ENCODE assay signal across 26 mouse cellular contexts in the genomic region with DNA sequence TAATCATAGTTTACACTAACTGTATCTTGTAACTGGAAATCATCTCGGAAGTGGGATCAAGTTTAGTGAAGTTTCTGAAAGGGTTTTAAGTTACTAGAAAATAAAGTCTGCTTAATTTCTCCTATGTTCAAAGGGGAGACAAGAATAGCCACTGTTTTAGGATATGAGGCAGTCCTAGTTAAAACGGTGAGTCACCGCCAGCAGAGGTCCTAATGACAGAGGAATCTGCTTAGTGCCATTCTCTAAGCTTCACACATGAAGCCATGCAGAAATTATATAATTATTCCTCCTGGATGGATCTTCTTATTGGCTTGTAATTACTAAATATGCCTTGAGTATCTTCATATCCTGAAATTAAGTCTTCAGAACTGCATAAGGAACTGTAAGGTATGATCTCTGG.
DNase-seq lines count a peak whose midpoint lies in the region; ATAC-seq and TF ChIP-seq lines count a peak whose summit lies in the region.
"Had no signal": no experiment of that assay in that cellular context is flagged by ENCODE, and none has a peak within 500 bp of the region (broad histone marks: within the 10 kb centered on the region; RNA-seq: fewer than 3 reads in every experiment).

No protein-coding gene starts in this region.

- peak; percentile 24; the same call in 1 of the 2 replicates for ATAC-seq in forebrain, embryonic 13.5 days
- no peak for ATAC-seq in forebrain, embryonic 16.5 days
- ATAC-seq: activated CD4-positive, CD25-positive, alpha-beta regulatory T cell, adult 4 months; intestine, postnatal 0 days; liver, embryonic 12.5 days; midbrain, embryonic 13.5 days had no signal

- H3K9me3 ChIP-seq in forebrain, embryonic 13.5 days (replicated peaks) = no peaks in the 10 kb centered on the region
- H3K9me3 ChIP-seq in forebrain, embryonic 16.5 days (ENCODE audit: control insufficient read depth, low read length) = no peaks in the 10 kb centered on the region
- H3K9me3 ChIP-seq: embryonic facial prominence, embryonic 15.5 days; limb, embryonic 13.5 days; liver, embryonic 12.5 days; midbrain, embryonic 13.5 days; neural tube, embryonic 12.5 days had no signal

- TF ChIP-seq POLR2A in myocyte (IDR thresholded peaks at IDR 0.05; ENCODE audit: insufficient read length, low read depth) = no peak

- H3K4me3 ChIP-seq in forebrain, embryonic 13.5 days = no peak overlapping the region
- no peak overlapping the region for H3K4me3 ChIP-seq in forebrain, embryonic 16.5 days (replicated peaks; ENCODE audit: low read length)
- no peak overlapping the region for H3K4me3 ChIP-seq in myocyte
- H3K4me3 ChIP-seq: embryonic facial prominence, embryonic 15.5 days; limb, embryonic 13.5 days; liver, embryonic 12.5 days; midbrain, embryonic 13.5 days; neural tube, embryonic 12.5 days had no signal

- peak; percentile 19 to 35 for DNase-seq in heart, postnatal 10 days
- DNase-seq in heart, adult 8-10 months (ENCODE audit: low spot score) = no peak
- DNase-seq in MN1 (ENCODE audit: low spot score) = peak; percentile 40
- DNase-seq in thymus, postnatal 0 days (ENCODE audit: low spot score) = no peak
- DNase-seq: adrenal gland, postnatal 10 days; B cell, adult 2 months; cerebellum, adult 8-10 months; gastrocnemius, postnatal 14 days; kidney, postnatal 25 days; lung, adult 18-20 months; lung, postnatal 10 days; right cerebral cortex, adult 18-20 months; right cerebral cortex, postnatal 4 days; thymus, postnatal 25 days had no signal

- no peak overlapping the region for H3K4me2 ChIP-seq in forebrain, embryonic 13.5 days
- no peak overlapping the region for H3K4me2 ChIP-seq in forebrain, embryonic 16.5 days (ENCODE audit: low read length)
- peak overlapping the region; percentile 58 for H3K4me2 ChIP-seq in myocyte (ENCODE audit: low read depth)
- H3K4me2 ChIP-seq: embryonic facial prominence, embryonic 15.5 days; limb, embryonic 13.5 days; liver, embryonic 12.5 days; midbrain, embryonic 13.5 days; neural tube, embryonic 12.5 days had no signal

- no peaks in the 10 kb centered on the region for H3K36me3 ChIP-seq in forebrain, embryonic 13.5 days (ENCODE audit: poor library complexity, severe bottlenecking)
- no peaks in the 10 kb centered on the region for H3K36me3 ChIP-seq in forebrain, embryonic 16.5 days (ENCODE audit: control insufficient read depth, insufficient read depth)
- H3K36me3 ChIP-seq in myocyte (ENCODE audit: control insufficient read depth, insufficient read depth) = no peaks in the 10 kb centered on the region
- H3K36me3 ChIP-seq: embryonic facial prominence, embryonic 15.5 days; G1E; limb, embryonic 13.5 days; liver, embryonic 12.5 days; midbrain, embryonic 13.5 days; neural tube, embryonic 12.5 days had no signal

- no peak overlapping the region for H3K27ac ChIP-seq in forebrain, embryonic 13.5 days
- H3K27ac ChIP-seq in forebrain, embryonic 16.5 days (ENCODE audit: low read length) = no peak overlapping the region
- H3K27ac ChIP-seq: embryonic facial prominence, embryonic 15.5 days; limb, embryonic 13.5 days; liver, embryonic 12.5 days; midbrain, embryonic 13.5 days; neural tube, embryonic 12.5 days had no signal

- H3K4me1 ChIP-seq in forebrain, embryonic 13.5 days = peaks cover 17% of the 10 kb centered on the region
- H3K4me1 ChIP-seq in forebrain, embryonic 16.5 days (replicated peaks; ENCODE audit: control insufficient read depth, insufficient read depth, low read length) = peaks cover 7% of the 10 kb centered on the region
- H3K4me1 ChIP-seq: liver, embryonic 12.5 days had no signal

- WGBS in forebrain, embryonic 13.5 days = 15% methylated on average over 3 of the region's 3 CpGs
- WGBS in forebrain, embryonic 16.5 days = 19% methylated on average over 3 of the region's 3 CpGs

- H3K27me3 ChIP-seq in forebrain, embryonic 13.5 days = no peaks in the 10 kb centered on the region
- H3K27me3 ChIP-seq in forebrain, embryonic 16.5 days (replicated peaks; ENCODE audit: control insufficient read depth, insufficient read depth, low read length) = no peaks in the 10 kb centered on the region
- no peaks in the 10 kb centered on the region for H3K27me3 ChIP-seq in myocyte (ENCODE audit: control insufficient read depth, insufficient read depth, insufficient read length)
- H3K27me3 ChIP-seq: CH12.LX; embryonic facial prominence, embryonic 15.5 days; limb, embryonic 13.5 days; liver, embryonic 12.5 days; midbrain, embryonic 13.5 days; neural tube, embryonic 12.5 days had no signal

- H3K79me2 ChIP-seq in myocyte (ENCODE audit: control insufficient read depth, insufficient read depth) = no peaks in the 10 kb centered on the region

- intact Hi-C loops in heart, postnatal 10 days (cut with DNase I) = loop anchor here (5.0 kb wide), 1 partner anchor 38 kb away; no protein-coding TSS in a partner anchor

- no peak overlapping the region for H3ac ChIP-seq in myocyte (ENCODE audit: control insufficient read depth, insufficient read length)

- H3K9ac ChIP-seq in forebrain, embryonic 13.5 days = no peak overlapping the region
- no peak overlapping the region for H3K9ac ChIP-seq in forebrain, embryonic 16.5 days (replicated peaks; ENCODE audit: low read depth, low read length)
- H3K9ac ChIP-seq: embryonic facial prominence, embryonic 15.5 days; limb, embryonic 13.5 days; liver, embryonic 12.5 days; midbrain, embryonic 13.5 days; neural tube, embryonic 12.5 days had no signal

TF ChIP-seq in myocyte, 11 proteins besides CTCF, POLR2A, EP300 and RAD21:
- TF ChIP-seq E2F4 (IDR thresholded peaks at IDR 0.05; ENCODE audit: insufficient read depth) (no peak), CEBPB (IDR thresholded peaks at IDR 0.05; ENCODE audit: insufficient read depth, poor library complexity, severe bottlenecking) (no peak), TCF3 (IDR thresholded peaks at IDR 0.05; ENCODE audit: insufficient read length, low read depth) (no peak), USF1 (IDR thresholded peaks at IDR 0.05; ENCODE audit: low read depth) (no peak), MYOG (IDR thresholded peaks at IDR 0.05; ENCODE audit: control insufficient read depth in 1 of 3, insufficient read depth in 1 of 3, insufficient read length in 2 of 3, low read depth in 2 of 3) (no peak), MAX (IDR thresholded peaks at IDR 0.05; ENCODE audit: low read depth) (no peak), MYOD1 (IDR thresholded peaks at IDR 0.05; ENCODE audit: control insufficient read depth in 1 of 3, insufficient read length in 2 of 3, low read depth in 2 of 3) (no peak), SRF (IDR thresholded peaks at IDR 0.05; ENCODE audit: control insufficient read depth, insufficient read length, low read depth) (no peak), REST (IDR thresholded peaks at IDR 0.05; ENCODE audit: insufficient read depth, insufficient read length) (no peak), TCF12 (IDR thresholded peaks at IDR 0.05; ENCODE audit: insufficient read depth, poor library complexity, severe bottlenecking) (no peak), POLR2AphosphoS2 (IDR thresholded peaks at IDR 0.05; ENCODE audit: insufficient read length, low read depth) (no peak)

Comparison
In these comparisons a context has a peak if more than half of its experiments do, and no peak if none do; other contexts are left out.
1. DNase-seq: peak in heart, postnatal 10 days (2 of 2) and MN1 (single experiment); none in heart, adult 8-10 months (single experiment) and thymus, postnatal 0 days (single experiment).